Mouse (Mus musculus): Measurements from ENCODE around the gene Mcoln2. TPM values are rescaled to one million over a fixed set of nuclear protein-coding genes. Genes with fewer than 3 reads are reported as not detected.

Gene Mcoln2
- polyA plus RNA-seq, 1 experiment from 2014 or later, result 0.28 TPM

DNA sequence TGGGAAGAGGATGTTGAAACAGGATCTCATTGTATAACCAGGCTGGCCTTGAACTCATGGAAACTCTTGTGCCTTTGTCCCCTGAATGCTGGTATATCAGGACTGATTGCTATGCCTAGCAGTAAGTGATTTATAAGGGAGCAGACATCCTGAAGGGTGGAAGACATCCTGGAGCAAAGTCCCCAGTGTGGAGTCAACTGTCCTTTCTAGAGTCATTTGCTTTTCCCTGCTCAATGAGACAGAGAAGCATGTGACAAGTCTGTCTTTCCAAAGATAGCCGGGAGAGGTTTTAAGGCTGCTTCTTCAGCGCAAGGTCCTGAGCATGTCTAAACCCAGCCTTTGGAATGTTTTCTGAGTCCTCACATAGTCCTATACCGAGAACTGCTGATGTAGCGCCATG is 19.7 kb downstream of the Mcoln2 start:
- no peaks in the 10 kb centered on the region for H3K36me3 ChIP-seq (ENCODE audit: poor library complexity, severe bottlenecking)

DNA sequence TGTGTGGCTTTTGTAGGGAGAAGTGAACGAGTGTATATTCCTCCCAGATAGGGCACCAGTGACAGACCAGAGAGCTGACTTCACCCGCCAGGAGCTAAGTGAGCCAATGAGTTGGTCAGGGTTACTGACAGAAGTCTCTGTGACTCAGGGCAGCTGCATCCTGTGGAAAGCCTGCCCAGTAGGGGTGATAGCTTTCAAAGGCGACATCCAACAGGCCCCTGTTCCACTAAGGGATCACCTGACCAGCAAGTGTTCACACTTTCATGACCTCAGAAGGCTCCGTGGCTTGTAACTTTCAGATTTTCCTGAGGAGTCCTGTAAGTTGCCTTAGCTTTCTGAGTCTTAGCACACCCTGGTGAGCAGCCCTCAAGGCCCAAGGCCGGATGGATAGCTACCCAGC is 23.4 kb downstream of the Mcoln2 start:
- 78% methylated on average over 5 of the region's 5 CpGs for WGBS

More for the DNA sequence above, 19.7 kb downstream of the Mcoln2 start:
- no peak overlapping the region for H3K4me2 ChIP-seq
- 91% methylated on average over 4 of the region's 4 CpGs for WGBS
- H3K27ac ChIP-seq, result no peak overlapping the region
- H3K27me3 ChIP-seq, result no peaks in the 10 kb centered on the region
- no peak for ATAC-seq
- H3K9ac ChIP-seq, result no peak overlapping the region
- no peaks in the 10 kb centered on the region for H3K9me3 ChIP-seq (replicated peaks)
- no peaks in the 10 kb centered on the region for H3K4me1 ChIP-seq
- no peak overlapping the region for H3K4me3 ChIP-seq

DNA sequence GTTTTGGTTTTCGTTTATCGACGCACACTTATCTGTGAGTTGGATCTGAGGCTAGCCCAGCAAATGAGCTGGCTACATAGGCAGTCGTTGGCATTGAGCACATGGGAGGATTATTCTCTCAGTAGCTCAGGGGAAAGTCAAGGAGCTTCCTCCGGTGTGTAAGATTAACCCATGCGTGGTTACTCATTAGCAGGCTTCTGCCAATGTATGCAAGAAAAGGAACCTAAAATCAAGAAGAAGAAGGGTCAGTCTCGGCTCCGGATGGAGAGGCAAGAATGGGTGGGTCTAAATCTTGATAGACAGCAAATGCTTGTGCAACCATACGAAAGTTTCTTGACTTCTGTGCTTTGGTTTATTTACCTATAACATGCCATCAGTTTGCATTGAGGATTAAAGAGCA is 24.6 kb downstream of the Mcoln2 start:
- Histone ChIP-seq H3K36me3 (ENCODE audit: poor library complexity, severe bottlenecking) (no peaks in the 10 kb centered on the region), H3K27ac (no peak overlapping the region), H3K9ac (no peak overlapping the region), H3K4me2 (no peak overlapping the region), H3K4me1 (no peaks in the 10 kb centered on the region), H3K4me3 (no peak overlapping the region), H3K9me3 (replicated peaks) (no peaks in the 10 kb centered on the region), H3K27me3 (no peaks in the 10 kb centered on the region)
- ATAC-seq, result no peak
- 90% methylated on average over 9 of the region's 9 CpGs for WGBS

More for the DNA sequence above, 23.4 kb downstream of the Mcoln2 start:
- Histone ChIP-seq H3K4me2 (no peak overlapping the region), H3K4me1 (no peaks in the 10 kb centered on the region), H3K4me3 (no peak overlapping the region), H3K27me3 (no peaks in the 10 kb centered on the region), H3K36me3 (ENCODE audit: poor library complexity, severe bottlenecking) (no peaks in the 10 kb centered on the region), H3K27ac (no peak overlapping the region), H3K9me3 (replicated peaks) (no peaks in the 10 kb centered on the region), H3K9ac (no peak overlapping the region)
- no peak for ATAC-seq

DNA sequence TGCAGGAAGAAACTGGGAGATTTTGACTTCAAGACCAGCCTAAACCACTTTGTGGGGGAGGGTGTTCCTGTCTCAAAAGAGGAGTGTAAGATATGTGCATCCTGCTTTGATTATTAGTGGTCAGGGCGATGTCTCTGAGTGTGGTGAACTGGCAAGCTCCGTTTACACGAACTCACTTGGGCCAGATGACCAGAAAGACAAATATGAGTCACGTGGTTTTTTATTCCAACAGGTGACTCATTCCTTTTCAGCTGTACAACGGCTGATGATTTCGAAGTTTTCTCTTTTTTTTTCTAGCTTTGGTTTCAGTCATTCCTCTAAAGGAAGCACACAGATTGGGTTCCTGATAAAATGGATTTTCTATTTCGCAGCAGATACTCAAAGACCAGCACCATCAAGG is 27.7 kb downstream of the Mcoln2 start:
- no peak overlapping the region; the same call in 1 of the 2 replicates for H3K4me2 ChIP-seq
- no peaks in the 10 kb centered on the region for H3K36me3 ChIP-seq (ENCODE audit: poor library complexity, severe bottlenecking)
- H3K4me3 ChIP-seq, result no peak overlapping the region
- no peaks in the 10 kb centered on the region for H3K27me3 ChIP-seq
- H3K9ac ChIP-seq, result no peak overlapping the region
- no peaks in the 10 kb centered on the region for H3K9me3 ChIP-seq (replicated peaks)
- H3K27ac ChIP-seq, result no peak overlapping the region
- no peaks in the 10 kb centered on the region for H3K4me1 ChIP-seq
- WGBS, result 87% methylated on average over 7 of the region's 7 CpGs
- ATAC-seq, result no peak

DNA sequence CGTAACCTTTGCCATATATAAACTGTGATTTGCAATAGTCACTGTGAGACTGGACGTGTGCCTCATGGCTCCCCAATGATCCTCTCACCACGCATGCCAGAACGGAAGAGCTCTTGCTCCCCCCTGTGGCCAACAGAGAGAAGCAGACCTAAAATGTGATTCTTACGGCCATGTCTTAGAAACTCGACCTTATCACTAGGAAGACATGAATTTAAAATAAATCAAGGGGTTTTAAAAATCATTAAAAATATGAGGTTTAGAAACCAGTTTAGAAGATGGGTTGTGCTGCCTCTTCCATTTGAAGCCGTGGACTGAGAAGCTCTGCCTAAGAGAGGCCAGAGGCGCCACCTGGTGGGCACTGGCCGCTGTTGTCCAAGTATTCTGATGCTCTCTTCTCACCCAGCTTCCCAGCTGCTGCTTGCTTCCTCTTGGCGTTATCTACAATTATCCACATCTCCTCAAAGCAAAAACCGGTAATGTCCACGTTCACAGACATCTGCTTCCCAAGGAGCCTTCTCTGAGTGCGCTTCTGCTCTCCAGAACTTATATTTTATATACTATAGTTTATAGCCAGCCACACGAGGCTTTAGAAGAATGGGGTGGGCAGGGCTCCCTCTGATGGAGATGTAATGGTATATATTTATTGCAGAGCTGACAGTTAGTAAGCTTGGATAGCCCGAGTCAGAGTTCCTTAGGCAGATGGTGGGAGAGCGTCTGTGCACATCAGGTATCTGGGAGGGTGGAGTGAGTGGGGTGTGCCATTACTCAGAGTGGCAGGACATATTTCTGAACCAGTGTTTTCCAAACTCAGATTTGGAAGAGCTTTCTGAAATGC is 28.3 kb downstream of the Mcoln2 start:
- H3K4me3 ChIP-seq, result peak overlapping the region; percentile 28
- H3K4me1 ChIP-seq, result no peaks in the 10 kb centered on the region
- H3K4me2 ChIP-seq, result peak overlapping the region; percentile 56
- 6% methylated on average over 16 of the region's 16 CpGs for WGBS
- 0 out of 2 replicates have a peak overlapping the region, but pooled peaks have one; percentile 11 for H3K27ac ChIP-seq
- H3K36me3 ChIP-seq (ENCODE audit: poor library complexity, severe bottlenecking), result no peaks in the 10 kb centered on the region
- no peaks in the 10 kb centered on the region for H3K27me3 ChIP-seq
- H3K9ac ChIP-seq, result peak overlapping the region; percentile 59
- no peaks in the 10 kb centered on the region for H3K9me3 ChIP-seq (replicated peaks)
- ATAC-seq, result peak; percentile 88

DNA sequence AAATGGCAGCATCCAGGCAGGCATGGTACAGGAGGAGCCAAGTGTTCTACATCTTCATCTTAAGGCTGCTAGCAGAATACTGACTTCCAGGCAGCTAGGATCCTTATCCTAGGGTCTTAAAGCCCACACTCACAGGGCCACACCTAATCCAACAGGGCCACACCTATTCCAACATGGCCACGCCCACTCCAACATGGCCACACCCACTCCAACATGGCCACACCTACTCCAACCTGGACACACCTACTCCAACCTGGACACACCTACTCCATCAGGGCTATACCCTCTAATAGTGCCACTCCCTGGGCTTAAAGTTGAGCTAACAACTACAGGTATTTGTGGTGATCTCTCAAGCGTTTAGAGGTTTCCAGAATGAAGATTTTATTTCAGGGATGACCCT is 30.7 kb downstream of the Mcoln2 start:
- H3K27ac ChIP-seq, result no peak overlapping the region
- H3K9ac ChIP-seq, result no peak overlapping the region
- no peak overlapping the region for H3K4me3 ChIP-seq
- H3K4me1 ChIP-seq, result no peaks in the 10 kb centered on the region
- H3K27me3 ChIP-seq, result no peaks in the 10 kb centered on the region
- 38% methylated on average over 2 of the region's 2 CpGs for WGBS
- no peaks in the 10 kb centered on the region for H3K9me3 ChIP-seq (replicated peaks)
- H3K4me2 ChIP-seq, result no peak overlapping the region
- no peak for ATAC-seq
- H3K36me3 ChIP-seq (ENCODE audit: poor library complexity, severe bottlenecking), result no peaks in the 10 kb centered on the region

DNA sequence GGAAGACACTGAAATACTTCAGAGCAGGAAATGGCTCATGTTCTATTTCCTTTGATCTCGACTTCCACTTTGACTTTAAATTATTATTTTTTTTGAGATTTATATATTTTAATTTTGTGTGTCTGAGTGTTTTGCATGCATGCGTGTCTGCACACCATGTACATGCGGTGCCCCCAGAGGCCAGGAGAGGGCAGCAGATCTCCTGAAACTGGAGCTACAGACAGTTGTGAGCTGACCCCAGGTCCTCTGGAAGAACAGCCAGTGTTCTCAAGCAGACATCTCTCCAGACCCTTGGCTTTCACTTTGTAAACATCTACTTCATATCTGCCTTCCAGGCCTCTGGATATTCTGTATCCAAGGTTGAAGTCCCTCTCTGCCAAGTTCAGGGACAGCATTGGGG is 31.4 kb downstream of the Mcoln2 start:
- Histone ChIP-seq H3K27me3 (no peaks in the 10 kb centered on the region), H3K4me1 (no peaks in the 10 kb centered on the region), H3K27ac (no peak overlapping the region), H3K4me2 (no peak overlapping the region), H3K4me3 (no peak overlapping the region), H3K9ac (no peak overlapping the region), H3K9me3 (replicated peaks) (no peaks in the 10 kb centered on the region), H3K36me3 (ENCODE audit: poor library complexity, severe bottlenecking) (no peaks in the 10 kb centered on the region)
- WGBS, result 34% methylated on average over 3 of the region's 3 CpGs
- no peak for ATAC-seq

DNA sequence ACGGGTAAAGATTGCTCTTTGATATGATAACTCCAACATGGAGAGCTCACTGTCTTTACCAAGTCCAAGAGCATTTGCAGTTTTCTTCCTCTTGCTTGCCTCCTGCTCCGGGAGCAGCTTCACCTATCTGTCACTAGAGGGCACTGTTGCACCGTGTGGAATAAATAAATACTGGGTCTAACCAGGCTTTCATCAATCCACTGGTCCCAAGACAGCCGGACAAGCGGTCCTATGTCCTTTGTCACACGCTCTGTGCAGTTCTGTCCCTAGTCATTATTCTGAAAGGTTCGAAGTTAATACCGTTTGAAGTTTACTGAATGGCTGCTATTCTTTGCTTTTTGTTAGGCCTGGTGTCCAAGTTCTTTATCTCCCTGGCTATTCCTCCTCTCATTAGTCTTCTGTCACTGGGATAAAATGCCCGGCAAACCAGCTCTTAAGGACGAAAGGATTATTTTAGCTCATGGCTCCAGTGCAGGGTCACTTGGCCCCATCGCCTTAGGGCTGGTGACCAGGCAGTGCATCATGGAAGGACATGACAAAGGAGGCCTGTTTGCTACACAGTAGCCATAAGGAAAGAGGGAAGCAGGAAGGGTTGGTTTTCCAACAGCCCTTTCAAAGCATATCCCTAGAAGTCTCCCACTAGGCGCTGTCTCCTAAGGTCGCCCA is 35.5 kb downstream of the Mcoln2 start:
- no peak overlapping the region for H3K27ac ChIP-seq
- no peak overlapping the region for H3K4me2 ChIP-seq
- no peaks in the 10 kb centered on the region for H3K4me1 ChIP-seq
- H3K9ac ChIP-seq, result no peak overlapping the region
- no peaks in the 10 kb centered on the region for H3K27me3 ChIP-seq
- no peaks in the 10 kb centered on the region for H3K36me3 ChIP-seq (ENCODE audit: poor library complexity, severe bottlenecking)
- 17% methylated on average over 13 of the region's 13 CpGs for WGBS
- no peaks in the 10 kb centered on the region for H3K9me3 ChIP-seq (replicated peaks)
- ATAC-seq, result peak; percentile 83
- H3K4me3 ChIP-seq, result no peak overlapping the region

DNA sequence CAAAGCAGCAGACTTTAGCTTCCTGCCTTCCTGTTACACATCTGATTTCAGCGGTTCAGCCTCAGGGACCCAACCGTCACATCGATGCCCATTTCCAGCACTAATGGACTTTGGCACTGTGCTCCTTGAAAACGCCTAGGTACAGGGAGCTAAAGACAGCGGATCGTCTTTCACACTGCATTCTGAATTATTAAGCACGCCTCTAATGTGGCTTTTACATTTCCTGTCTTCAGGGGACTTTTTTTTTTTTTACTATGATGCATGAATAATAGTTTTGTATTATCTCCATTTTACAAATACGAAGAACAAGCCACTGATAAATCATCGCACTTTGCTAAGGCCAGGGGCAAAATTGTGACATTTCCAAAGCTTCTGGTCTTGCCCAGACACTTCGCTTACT is 36.4 kb downstream of the Mcoln2 start:
- H3K27me3 ChIP-seq, result no peaks in the 10 kb centered on the region
- H3K36me3 ChIP-seq (ENCODE audit: poor library complexity, severe bottlenecking), result no peaks in the 10 kb centered on the region
- H3K9me3 ChIP-seq (replicated peaks), result no peaks in the 10 kb centered on the region
- no peak overlapping the region for H3K9ac ChIP-seq
- WGBS, result 87% methylated on average over 10 of the region's 10 CpGs
- no peak overlapping the region for H3K27ac ChIP-seq
- no peak overlapping the region for H3K4me2 ChIP-seq
- no peaks in the 10 kb centered on the region for H3K4me1 ChIP-seq
- H3K4me3 ChIP-seq, result no peak overlapping the region
- ATAC-seq, result no peak

DNA sequence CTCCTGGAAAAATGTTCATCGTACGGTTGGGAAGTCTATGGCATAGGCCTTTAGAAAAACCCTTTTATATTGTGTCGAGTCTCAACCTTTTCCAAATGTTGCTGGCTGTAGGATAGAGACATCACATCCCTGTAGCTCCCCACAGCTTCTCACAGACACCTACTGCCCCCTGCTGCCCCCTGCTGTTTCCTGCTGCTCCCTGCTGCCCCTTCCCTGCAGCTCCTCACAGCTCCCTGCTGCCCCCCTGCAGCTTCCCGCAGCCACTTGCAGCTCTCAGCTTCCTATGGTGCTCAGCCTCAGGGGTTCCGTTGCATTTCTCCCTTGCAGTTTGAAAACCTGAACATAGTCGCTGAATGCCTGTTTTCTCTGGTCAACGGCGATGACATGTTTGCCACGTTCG is 40.3 kb downstream of the Mcoln2 start:
- WGBS, result 72% methylated on average over 10 of the region's 10 CpGs
- no peak for ATAC-seq
- no peaks in the 10 kb centered on the region for H3K4me1 ChIP-seq

DNA sequence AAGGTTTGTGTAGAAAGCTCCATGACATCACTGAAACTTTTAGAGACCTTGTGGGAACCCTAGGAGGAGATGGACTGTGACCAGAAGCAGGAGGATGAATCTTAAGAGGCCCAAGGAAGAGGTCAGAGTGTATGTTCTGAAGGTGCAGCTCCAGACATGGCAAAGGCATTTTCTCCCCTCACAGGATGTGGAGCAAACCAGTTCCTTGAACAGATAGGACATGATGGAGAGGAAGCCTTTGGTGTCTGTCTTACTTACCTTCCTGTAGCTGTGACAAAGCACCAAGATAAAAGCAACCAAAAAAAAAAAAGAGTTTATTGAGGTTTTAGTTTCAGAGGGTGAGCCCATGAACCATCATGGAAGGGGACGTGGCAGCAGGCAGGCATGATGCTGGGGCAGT is 42.9 kb downstream of the Mcoln2 start:
- H3K4me1 ChIP-seq, result no peaks in the 10 kb centered on the region
- no peaks in the 10 kb centered on the region for H3K9me3 ChIP-seq (replicated peaks)
- H3K27me3 ChIP-seq, result no peaks in the 10 kb centered on the region
- H3K9ac ChIP-seq, result no peak overlapping the region
- no peak overlapping the region for H3K4me3 ChIP-seq
- no peaks in the 10 kb centered on the region for H3K36me3 ChIP-seq (ENCODE audit: poor library complexity, severe bottlenecking)
- WGBS, result 95% methylated on average over 1 of the region's 1 CpGs
- ATAC-seq, result no peak
- no peak overlapping the region for H3K4me2 ChIP-seq
- no peak overlapping the region for H3K27ac ChIP-seq

More for the DNA sequence above, 40.3 kb downstream of the Mcoln2 start:
- H3K9ac ChIP-seq, result no peak overlapping the region
- H3K36me3 ChIP-seq (ENCODE audit: poor library complexity, severe bottlenecking), result no peaks in the 10 kb centered on the region
- no peak overlapping the region for H3K4me3 ChIP-seq
- no peaks in the 10 kb centered on the region for H3K9me3 ChIP-seq (replicated peaks)
- H3K4me2 ChIP-seq, result no peak overlapping the region
- H3K27me3 ChIP-seq, result no peaks in the 10 kb centered on the region
- H3K27ac ChIP-seq, result no peak overlapping the region

DNA sequence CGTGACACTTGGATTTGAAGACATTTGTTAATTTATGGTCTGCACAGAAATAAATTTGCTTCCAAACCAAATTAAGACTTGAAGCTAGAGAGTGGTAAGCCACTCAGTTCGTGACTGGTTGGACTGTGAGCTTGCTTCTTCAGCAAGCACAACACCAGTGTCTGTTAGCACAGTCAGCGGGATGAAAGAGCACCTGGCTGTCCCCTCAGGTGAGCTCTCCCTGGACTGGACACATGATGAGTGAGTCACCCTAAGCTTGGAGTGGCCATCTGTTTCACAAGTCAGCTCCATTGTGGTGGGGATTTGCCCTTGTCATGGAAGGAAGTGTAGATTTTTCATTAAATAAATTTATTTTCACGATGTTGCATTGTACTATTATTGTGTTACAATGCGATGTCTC is 45.5 kb downstream of the Mcoln2 start:
- no peak overlapping the region for H3K27ac ChIP-seq
- H3K36me3 ChIP-seq (ENCODE audit: poor library complexity, severe bottlenecking), result no peaks in the 10 kb centered on the region
- H3K4me3 ChIP-seq, result no peak overlapping the region
- no peaks in the 10 kb centered on the region for H3K9me3 ChIP-seq (replicated peaks)
- no peak overlapping the region for H3K9ac ChIP-seq
- ATAC-seq, result no peak
- 89% methylated on average over 5 of the region's 5 CpGs for WGBS
- no peaks in the 10 kb centered on the region for H3K27me3 ChIP-seq
- H3K4me1 ChIP-seq, result no peaks in the 10 kb centered on the region
- no peak overlapping the region for H3K4me2 ChIP-seq
